Mouse (Mus musculus) liver, embryonic 15.5 days (tissue): ENCODE data around the gene Col4a1. TPM values are rescaled to one million over a fixed set of nuclear protein-coding genes. Genes with fewer than 3 reads are reported as not detected.

ENCODE experiments used
- ATAC-seq: fragments of 200-750 bp; cut with Nextera tagmentation; 2 replicates; pipeline ENCODE4 v1.8.0; 2017; ENCODE audit warnings: moderate number of reproducible peaks, mild to moderate bottlenecking, moderate library complexity; ENCODE audit not compliant: insufficient read depth
- H3K27ac ChIP-seq: fragments of 300-500 bp; sonication (generic); replicated peaks from 2 replicates; pipeline ENCODE4 v1.5.1; 2015; ENCODE audit warnings: mild to moderate bottlenecking, inconsistent platforms
- H3K27me3 ChIP-seq: fragments of 300-500 bp; sonication (generic); 2 replicates; pipeline ENCODE4 v1.6.1; 2015; ENCODE audit warnings: mild to moderate bottlenecking, inconsistent platforms
- H3K36me3 ChIP-seq: fragments of 300-500 bp; sonication (generic); replicated peaks from 2 replicates; pipeline ENCODE4 v1.6.1; 2015; ENCODE audit warnings: moderate library complexity, mild to moderate bottlenecking, inconsistent platforms
- H3K4me1 ChIP-seq: fragments of 300-500 bp; sonication (generic); replicated peaks from 2 replicates; pipeline ENCODE4 v1.6.1; 2015; ENCODE audit warnings: inconsistent platforms
- H3K4me2 ChIP-seq: fragments of 300-500 bp; sonication (generic); 2 replicates; pipeline ENCODE4 v1.6.1; 2015; ENCODE audit warnings: moderate library complexity, mild to moderate bottlenecking, inconsistent platforms
- H3K4me3 ChIP-seq: fragments of 300-500 bp; sonication (generic); replicated peaks from 2 replicates; pipeline ENCODE4 v1.5.1; 2015; ENCODE audit warnings: mild to moderate bottlenecking, inconsistent platforms
- H3K9ac ChIP-seq: fragments of 300-500 bp; sonication (generic); 2 replicates; pipeline ENCODE4 v1.6.1; 2015; ENCODE audit warnings: moderate library complexity, mild to moderate bottlenecking, inconsistent platforms
- H3K9me3 ChIP-seq: fragments of 300-500 bp; sonication (generic); replicated peaks from 2 replicates; pipeline ENCODE4 v1.6.1; 2016; ENCODE audit warnings: inconsistent platforms
- WGBS: fragments of 180-500 bp; shearing (Covaris S2); methylation state at CpG from one replicate; pipeline ENCODE4 v1.1.7; 2015; ENCODE audit warnings: mixed read lengths; ENCODE audit not compliant: insufficient replicate concordance; 5-methylcytosine and 5-hydroxymethylcytosine counted together
- polyA plus RNA-seq: library from polyadenylated mRNA; unstranded; fragments of >200 nt; fragmentation: Nextera tagmentation; extraction: Ambion mirVana; gene quantifications from 2 replicates; pipeline ENCODE4 v1.2.1, GENCODE M21; 2015

Gene Col4a1
- polyA plus RNA-seq, 1 experiment from 2014 or later, result 20.5 TPM

DNA sequence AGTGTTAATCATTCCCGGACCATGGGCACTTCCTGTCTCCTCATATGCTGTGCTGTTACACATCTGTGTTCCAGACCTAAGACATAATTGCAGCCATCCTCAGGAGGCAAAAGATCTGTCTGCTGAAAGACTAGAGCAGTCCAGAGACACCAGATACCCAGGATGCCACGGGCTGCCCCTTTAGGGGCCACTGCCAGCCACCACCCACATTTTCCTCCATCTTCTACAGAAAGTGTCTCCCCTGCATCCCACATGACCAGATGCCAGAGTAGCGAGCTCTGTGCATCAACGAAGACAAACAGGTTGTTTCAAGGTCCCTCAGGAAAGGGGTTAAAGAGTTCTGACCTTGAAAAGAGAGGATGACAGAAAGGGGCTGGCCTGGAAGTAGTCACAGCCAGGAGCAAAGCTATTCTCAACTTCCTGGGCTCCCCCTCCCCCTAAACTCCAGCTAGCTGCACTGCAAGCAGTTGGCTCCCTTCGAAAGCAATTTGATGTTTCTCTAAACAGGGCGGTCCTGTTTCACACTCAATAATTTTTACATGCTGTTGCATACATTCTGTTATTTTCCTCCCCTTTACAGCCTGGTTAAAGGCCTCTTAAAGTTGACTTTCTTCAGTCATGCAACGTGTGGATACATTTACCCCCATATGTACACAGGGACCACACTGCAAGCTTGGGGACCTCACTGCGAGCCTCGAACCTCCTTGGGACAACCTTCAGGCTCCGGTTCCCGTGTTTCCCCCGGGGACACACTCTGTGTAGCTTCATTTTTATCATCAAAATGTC is 13.9 kb downstream of the Col4a1 start:
- Histone ChIP-seq H3K9me3 (no peaks in the 10 kb centered on the region), H3K4me2 (no peak overlapping the region), H3K27me3 (no peaks in the 10 kb centered on the region), H3K36me3 (no peaks in the 10 kb centered on the region), H3K4me1 (no peaks in the 10 kb centered on the region), H3K4me3 (no peak overlapping the region), H3K27ac (no peak overlapping the region), H3K9ac (no peak overlapping the region)
- ATAC-seq, result no peak
- 45% methylated on average over 12 of the region's 12 CpGs for WGBS

DNA sequence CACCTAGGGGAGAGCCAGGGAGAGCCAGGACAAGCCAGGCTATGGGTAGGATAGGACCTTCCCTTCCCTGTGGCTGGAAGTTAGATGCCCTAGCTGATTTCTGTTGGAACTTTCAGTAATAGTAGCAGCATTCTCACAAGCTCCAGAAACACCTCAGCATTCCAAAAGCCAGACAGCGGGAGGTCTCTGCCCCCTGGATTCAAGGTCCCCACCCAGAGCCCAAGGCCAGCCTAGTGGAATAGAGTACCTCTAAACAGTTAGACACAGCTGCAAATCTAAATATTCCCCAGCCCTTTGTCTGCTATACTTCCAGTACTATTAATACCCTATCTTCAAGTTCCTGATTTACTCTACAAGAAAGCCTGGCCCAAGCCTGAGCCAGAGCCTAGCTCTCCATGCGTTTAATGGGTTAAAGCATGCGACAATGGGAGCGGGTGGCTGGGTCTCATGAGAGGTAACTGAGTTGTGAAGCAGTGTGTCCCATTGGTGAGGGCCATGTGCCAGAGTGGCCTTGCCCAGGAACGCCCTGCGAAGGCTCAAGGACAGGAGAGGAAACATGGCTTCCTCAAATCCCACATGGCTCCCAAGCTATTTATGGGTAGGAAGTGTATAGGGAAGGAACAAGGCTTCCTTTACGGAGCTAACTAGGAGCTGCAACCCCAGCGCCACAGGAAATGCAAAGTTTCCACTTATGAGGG is 15.3 kb downstream of the Col4a1 start:
- no peaks in the 10 kb centered on the region for H3K27me3 ChIP-seq
- 49% methylated on average over 8 of the region's 8 CpGs for WGBS
- H3K4me3 ChIP-seq, result no peak overlapping the region
- no peaks in the 10 kb centered on the region for H3K9me3 ChIP-seq
- no peaks in the 10 kb centered on the region for H3K4me1 ChIP-seq
- H3K9ac ChIP-seq, result no peak overlapping the region
- ATAC-seq, result no peak
- no peak overlapping the region for H3K27ac ChIP-seq
- H3K36me3 ChIP-seq, result no peaks in the 10 kb centered on the region
- no peak overlapping the region for H3K4me2 ChIP-seq

DNA sequence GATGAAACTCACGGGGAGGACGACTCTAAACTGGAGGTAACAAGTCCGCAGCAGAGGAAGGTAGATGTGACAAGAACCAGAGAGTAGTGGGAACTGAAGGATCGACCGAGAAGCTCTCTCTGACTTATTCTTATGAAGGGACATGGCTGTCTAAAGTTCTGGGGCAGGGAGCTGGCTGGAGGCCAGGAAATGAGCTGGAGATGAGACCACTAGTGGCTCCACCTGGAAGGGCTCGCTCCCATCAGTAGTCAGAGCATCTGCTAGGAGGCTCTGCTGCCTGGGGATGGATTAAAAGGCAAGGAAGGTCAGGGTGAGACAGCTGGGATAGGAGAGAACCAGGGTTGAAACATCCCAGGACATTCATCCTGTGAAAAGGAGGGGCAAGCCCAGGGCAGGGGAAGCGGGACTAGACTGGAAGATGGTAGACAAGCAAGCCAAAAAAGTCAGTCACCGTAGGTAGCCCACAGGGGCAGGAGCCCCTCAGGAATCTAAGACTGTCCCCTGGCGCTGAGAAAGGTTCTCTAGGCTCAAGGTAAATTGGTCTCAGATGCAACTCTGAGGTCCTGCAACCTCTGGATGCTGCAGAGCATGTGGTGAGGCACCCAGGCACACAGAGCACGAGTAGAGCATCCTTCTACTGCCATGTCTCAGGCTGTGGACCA is 16.2 kb downstream of the Col4a1 start:
- H3K9ac ChIP-seq, result no peak overlapping the region
- no peak overlapping the region for H3K27ac ChIP-seq
- H3K36me3 ChIP-seq, result no peaks in the 10 kb centered on the region
- no peaks in the 10 kb centered on the region for H3K27me3 ChIP-seq
- no peaks in the 10 kb centered on the region for H3K9me3 ChIP-seq
- no peaks in the 10 kb centered on the region for H3K4me1 ChIP-seq
- WGBS, result 59% methylated on average over 10 of the region's 10 CpGs
- no peak overlapping the region for H3K4me2 ChIP-seq
- H3K4me3 ChIP-seq, result no peak overlapping the region
- no peak for ATAC-seq

DNA sequence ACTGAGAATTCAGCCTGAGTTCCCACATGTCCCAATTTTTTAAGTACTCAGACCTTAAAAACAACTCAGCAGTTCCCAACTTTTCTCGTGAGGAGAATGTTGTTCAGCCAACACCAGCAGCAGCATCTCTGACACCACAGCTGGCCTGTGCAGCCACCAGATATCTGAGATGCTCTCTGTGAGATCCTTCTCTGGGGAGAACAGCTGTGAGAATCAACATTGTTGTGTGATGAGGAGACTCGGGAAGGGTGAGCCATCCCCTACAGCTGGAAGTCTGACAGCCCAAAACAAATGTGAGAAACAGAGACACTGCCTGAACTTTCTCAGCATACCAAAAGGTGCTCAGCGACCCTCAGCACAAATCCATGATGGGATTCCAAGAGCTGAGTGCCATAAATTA is 20.0 kb downstream of the Col4a1 start:
- H3K4me2 ChIP-seq, result no peak overlapping the region
- H3K9me3 ChIP-seq, result no peaks in the 10 kb centered on the region
- no peaks in the 10 kb centered on the region for H3K27me3 ChIP-seq
- H3K4me3 ChIP-seq, result no peak overlapping the region
- ATAC-seq, result no peak
- H3K9ac ChIP-seq, result no peak overlapping the region
- no peak overlapping the region for H3K27ac ChIP-seq
- no peaks in the 10 kb centered on the region for H3K4me1 ChIP-seq
- no peaks in the 10 kb centered on the region for H3K36me3 ChIP-seq
- 35% methylated on average over 3 of the region's 3 CpGs for WGBS

DNA sequence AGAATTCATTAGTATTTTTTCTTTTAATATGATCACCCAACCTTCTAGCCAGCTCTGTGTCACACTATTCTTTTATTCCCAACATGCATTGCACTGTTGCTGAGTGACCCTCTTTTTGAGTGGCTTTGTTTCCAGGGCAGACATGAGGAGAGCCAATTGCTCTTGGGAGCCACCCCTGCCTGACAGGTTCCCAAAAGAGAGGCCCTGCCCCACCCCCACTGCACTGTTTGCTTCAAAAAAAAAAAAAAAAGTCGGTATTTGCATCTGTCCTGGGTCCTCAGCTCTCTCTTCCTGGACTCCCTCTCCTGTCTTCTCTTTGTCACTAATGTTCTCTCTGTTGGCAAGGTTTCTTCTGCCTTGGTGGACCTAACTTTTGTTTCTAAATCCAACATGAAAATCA is 22.1 kb downstream of the Col4a1 start:
- no peaks in the 10 kb centered on the region for H3K27me3 ChIP-seq
- H3K4me1 ChIP-seq, result no peaks in the 10 kb centered on the region
- H3K9ac ChIP-seq, result no peak overlapping the region
- H3K36me3 ChIP-seq, result no peaks in the 10 kb centered on the region
- H3K4me3 ChIP-seq, result no peak overlapping the region
- no peaks in the 10 kb centered on the region for H3K9me3 ChIP-seq
- no peak overlapping the region for H3K27ac ChIP-seq
- ATAC-seq, result no peak
- no peak overlapping the region for H3K4me2 ChIP-seq
- 0% methylated on average over 1 of the region's 1 CpGs for WGBS

DNA sequence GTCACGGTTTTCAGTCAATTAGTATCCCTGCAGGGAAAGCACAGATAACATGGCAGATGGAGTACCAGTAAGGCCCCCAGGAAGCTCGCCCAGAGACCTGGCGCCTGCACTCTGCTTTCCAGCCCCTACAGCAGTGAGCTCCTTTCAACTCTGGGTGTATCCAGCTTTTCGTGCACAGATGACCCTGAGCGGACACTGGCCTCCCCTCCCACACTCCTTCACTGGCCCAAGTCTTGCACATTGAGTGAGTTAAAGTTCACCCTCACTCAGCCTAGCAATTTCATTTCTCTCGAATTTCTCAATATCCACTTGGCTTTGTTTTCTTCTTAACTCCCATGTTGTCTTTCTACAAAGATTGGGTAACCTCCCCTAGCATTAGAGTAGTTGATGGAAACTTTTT is 24.3 kb downstream of the Col4a1 start:
- H3K4me3 ChIP-seq, result no peak overlapping the region
- no peaks in the 10 kb centered on the region for H3K4me1 ChIP-seq
- 51% methylated on average over 6 of the region's 6 CpGs for WGBS
- H3K36me3 ChIP-seq, result no peaks in the 10 kb centered on the region
- H3K4me2 ChIP-seq, result no peak overlapping the region
- no peaks in the 10 kb centered on the region for H3K9me3 ChIP-seq
- H3K27me3 ChIP-seq, result no peaks in the 10 kb centered on the region
- H3K27ac ChIP-seq, result no peak overlapping the region
- ATAC-seq, result no peak
- no peak overlapping the region for H3K9ac ChIP-seq

DNA sequence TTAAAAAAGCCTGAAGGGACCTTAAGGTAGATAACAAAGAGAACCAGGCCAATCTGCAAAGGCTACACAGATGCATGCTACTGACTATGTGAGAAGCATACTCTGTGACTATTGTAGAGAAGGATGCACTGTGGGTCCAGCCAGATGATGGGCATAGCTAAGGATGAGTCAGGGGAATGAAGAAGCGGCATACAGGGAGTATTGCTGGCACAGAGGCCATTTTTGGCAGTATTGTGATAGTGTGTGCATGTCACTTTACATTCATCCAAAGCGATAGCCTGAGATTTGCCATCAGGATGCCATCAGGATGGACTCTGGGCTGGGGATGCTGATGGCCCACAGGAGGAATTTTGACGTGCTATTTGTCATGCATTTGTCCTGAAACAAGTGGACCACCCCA is 25.5 kb downstream of the Col4a1 start:
- WGBS, result 60% methylated on average over 3 of the region's 3 CpGs
- no peak overlapping the region for H3K27ac ChIP-seq
- H3K4me1 ChIP-seq, result no peaks in the 10 kb centered on the region
- no peak overlapping the region for H3K4me3 ChIP-seq
- no peak for ATAC-seq
- no peak overlapping the region for H3K4me2 ChIP-seq
- no peaks in the 10 kb centered on the region for H3K36me3 ChIP-seq
- H3K27me3 ChIP-seq, result no peaks in the 10 kb centered on the region
- no peaks in the 10 kb centered on the region for H3K9me3 ChIP-seq
- H3K9ac ChIP-seq, result no peak overlapping the region

DNA sequence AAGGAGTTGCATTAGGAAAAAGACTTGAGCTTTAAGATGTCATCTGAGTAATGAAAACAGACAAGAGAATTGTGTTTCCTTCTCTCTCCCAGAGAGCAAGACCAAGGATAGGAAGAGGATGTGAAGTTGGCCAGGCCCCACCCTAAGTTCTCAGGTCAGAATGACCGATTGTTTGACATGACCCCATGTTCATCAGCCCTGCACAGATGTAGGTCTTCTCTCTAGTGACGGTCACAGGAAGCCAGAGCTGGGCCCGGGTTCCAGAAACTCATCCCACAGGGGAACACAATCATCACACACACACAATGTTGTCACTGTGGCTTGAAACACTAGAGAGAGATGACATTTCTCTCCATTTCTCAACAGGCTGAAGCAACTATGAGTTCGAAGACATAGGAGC is 27.2 kb downstream of the Col4a1 start:
- Histone ChIP-seq H3K36me3 (no peaks in the 10 kb centered on the region), H3K27ac (no peak overlapping the region), H3K4me2 (no peak overlapping the region), H3K9ac (no peak overlapping the region), H3K27me3 (no peaks in the 10 kb centered on the region), H3K4me3 (no peak overlapping the region), H3K4me1 (no peaks in the 10 kb centered on the region), H3K9me3 (no peaks in the 10 kb centered on the region)
- ATAC-seq, result no peak
- 41% methylated on average over 4 of the region's 4 CpGs for WGBS

DNA sequence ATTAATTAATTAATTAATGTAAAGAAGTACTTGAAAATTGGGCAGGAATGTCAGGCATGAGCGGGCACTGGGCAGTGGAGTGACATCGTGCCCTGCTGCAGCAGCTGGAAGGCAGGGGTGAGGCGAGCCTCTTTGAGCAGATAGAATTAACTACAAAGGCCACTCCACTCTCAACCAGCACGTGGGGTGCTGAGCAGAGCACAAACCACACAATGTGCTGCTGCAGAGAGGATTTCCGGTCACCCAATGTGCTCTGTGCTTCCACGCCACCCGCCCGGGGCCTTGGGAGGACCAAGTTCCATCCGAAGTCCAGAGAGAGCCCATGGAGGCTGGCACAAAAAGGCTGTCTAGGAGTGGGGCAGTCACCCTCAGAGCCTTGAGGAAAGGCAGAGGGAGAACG is 29.4 kb downstream of the Col4a1 start:
- Histone ChIP-seq H3K36me3 (no peaks in the 10 kb centered on the region), H3K4me3 (no peak overlapping the region), H3K9ac (no peak overlapping the region), H3K9me3 (no peaks in the 10 kb centered on the region), H3K4me1 (peaks cover 5% of the 10 kb centered on the region; the same call in 1 of the 2 replicates), H3K27me3 (peaks cover 13% of the 10 kb centered on the region), H3K4me2 (no peak overlapping the region), H3K27ac (no peak overlapping the region)
- WGBS, result 41% methylated on average over 10 of the region's 10 CpGs
- no peak for ATAC-seq

DNA sequence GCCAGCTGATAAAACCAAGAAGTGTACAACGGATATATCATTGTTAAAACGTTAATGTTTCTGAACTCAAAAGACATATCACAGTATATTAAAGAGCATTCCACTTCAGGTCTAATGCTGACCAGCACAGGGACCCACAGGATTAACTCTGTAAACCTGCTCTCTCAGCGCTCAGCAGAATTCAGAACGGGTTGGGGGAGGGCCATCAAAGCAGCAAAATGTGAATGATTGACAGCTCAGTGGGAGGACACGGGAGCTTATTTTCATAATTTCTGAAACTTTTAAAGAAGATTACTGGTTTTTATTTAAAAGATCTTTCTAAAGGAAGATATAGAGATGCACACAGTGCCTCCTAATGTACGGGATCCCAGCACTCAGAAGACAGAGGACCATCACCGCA is 29.9 kb downstream of the Col4a1 start:
- no peak for ATAC-seq
- Histone ChIP-seq H3K4me3 (no peak overlapping the region), H3K9ac (no peak overlapping the region), H3K36me3 (no peaks in the 10 kb centered on the region), H3K27ac (no peak overlapping the region), H3K9me3 (no peaks in the 10 kb centered on the region), H3K4me2 (no peak overlapping the region), H3K27me3 (peaks cover 14% of the 10 kb centered on the region), H3K4me1 (peaks cover 8% of the 10 kb centered on the region; the same call in 1 of the 2 replicates)
- WGBS, result 71% methylated on average over 7 of the region's 7 CpGs

DNA sequence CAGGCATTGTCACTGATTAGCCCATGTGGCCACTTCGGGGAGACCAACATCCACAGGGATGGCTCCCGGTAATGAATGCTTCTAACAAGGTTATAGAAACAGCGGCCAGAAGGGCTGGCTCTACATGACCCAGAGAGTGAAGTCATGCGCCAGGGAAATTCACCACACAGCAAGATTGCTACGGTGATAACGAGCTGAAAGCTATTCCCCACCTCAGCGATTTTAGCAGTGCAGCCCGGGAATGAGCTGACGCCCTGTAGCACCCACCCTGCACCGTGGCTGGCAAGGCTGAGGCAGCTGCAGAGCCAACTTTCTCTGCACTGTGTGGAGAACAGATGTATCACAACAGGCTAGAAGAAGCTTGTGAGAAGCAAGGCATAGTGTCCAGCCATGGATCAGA is 30.5 kb downstream of the Col4a1 start:
- Histone ChIP-seq H3K4me1 (peaks cover 11% of the 10 kb centered on the region; the same call in 1 of the 2 replicates), H3K27ac (no peak overlapping the region), H3K9me3 (no peaks in the 10 kb centered on the region), H3K36me3 (no peaks in the 10 kb centered on the region), H3K4me3 (no peak overlapping the region), H3K27me3 (peaks cover 14% of the 10 kb centered on the region), H3K9ac (no peak overlapping the region), H3K4me2 (no peak overlapping the region)
- ATAC-seq, result no peak
- WGBS, result 66% methylated on average over 10 of the region's 10 CpGs
